Mouse (Mus musculus): ENCODE measurements around the gene Cnppd1. TPM values are rescaled to one million over a fixed set of nuclear protein-coding genes. Genes with fewer than 3 reads are reported as not detected.

Cnppd1 gene
- polyA plus RNA-seq, 1 experiment, result 44.3 TPM

DNA sequence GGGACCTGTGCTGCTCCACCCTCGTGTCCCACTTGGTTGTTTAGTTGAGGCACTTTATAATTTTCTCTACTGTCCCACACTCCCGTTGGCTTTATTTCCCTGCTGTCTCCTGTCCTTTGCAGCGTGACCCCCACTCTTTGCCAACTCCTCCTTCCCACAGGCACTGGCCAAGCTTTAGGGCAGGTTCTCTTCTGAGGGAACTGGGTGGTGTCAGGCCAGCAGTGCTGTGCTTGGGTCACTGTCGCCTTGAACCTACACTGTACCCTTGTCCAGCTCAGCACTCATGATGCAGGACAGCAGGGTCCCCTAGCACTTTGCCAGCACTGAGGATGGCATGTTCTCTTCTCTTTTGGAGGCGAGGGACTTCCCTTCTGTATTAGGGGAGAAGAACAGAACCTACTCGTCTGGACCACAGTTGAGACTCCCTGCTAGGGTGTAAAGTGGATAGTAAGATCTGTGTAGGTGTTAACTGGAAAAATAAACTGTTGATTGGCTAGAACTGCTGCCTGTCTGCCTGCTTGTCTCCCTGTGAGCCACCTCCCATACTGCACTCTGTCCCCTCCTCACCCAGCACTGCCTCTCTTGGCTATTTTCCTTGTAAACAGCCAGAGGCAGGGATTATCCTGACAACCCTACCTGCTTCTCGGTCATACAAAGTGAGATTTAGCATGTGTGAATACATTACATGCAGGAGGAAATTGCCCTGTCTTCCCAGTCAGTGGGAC lies 5.1 kb upstream of the Cnppd1 start:
- H3K36me3 ChIP-seq (ENCODE audit: control insufficient read depth, insufficient read depth, low read length), result peaks cover 5% of the 10 kb centered on the region
- H3K27me3 ChIP-seq (ENCODE audit: control insufficient read depth, insufficient read depth, low read length), result no peaks in the 10 kb centered on the region
- H3K27ac ChIP-seq (ENCODE audit: control insufficient read depth, insufficient read depth, low read depth, low read length), result no peak overlapping the region
- no peak overlapping the region for H3K4me3 ChIP-seq (ENCODE audit: control insufficient read depth, low read depth, low read length)
- no peak for TF ChIP-seq CTCF (IDR thresholded peaks at IDR 0.05; ENCODE audit: control insufficient read depth, insufficient read depth, insufficient replicate concordance, low read depth, low read length)
- TF ChIP-seq POLR2A (IDR thresholded peaks at IDR 0.05; ENCODE audit: control insufficient read depth, low read depth, low read length), result no peak
- H3K4me1 ChIP-seq (ENCODE audit: control insufficient read depth, insufficient read depth, low read length), result peaks cover 6% of the 10 kb centered on the region

GRCm38 (mm10) chr1:75145589-75145988 lies 3.1 kb upstream of the Cnppd1 start:
- Histone ChIP-seq H3K4me3 (ENCODE audit: control insufficient read depth, low read depth, low read length) (no peak overlapping the region), H3K27me3 (ENCODE audit: control insufficient read depth, insufficient read depth, low read length) (no peaks in the 10 kb centered on the region), H3K4me1 (ENCODE audit: control insufficient read depth, insufficient read depth, low read length) (peaks cover 11% of the 10 kb centered on the region), H3K27ac (ENCODE audit: control insufficient read depth, insufficient read depth, low read depth, low read length) (no peak overlapping the region), H3K36me3 (ENCODE audit: control insufficient read depth, insufficient read depth, low read length) (peaks cover 5% of the 10 kb centered on the region)
- TF ChIP-seq CTCF (IDR thresholded peaks at IDR 0.05; ENCODE audit: control insufficient read depth, insufficient read depth, insufficient replicate concordance, low read depth, low read length) (no peak), POLR2A (IDR thresholded peaks at IDR 0.05; ENCODE audit: control insufficient read depth, low read depth, low read length) (no peak)

DNA sequence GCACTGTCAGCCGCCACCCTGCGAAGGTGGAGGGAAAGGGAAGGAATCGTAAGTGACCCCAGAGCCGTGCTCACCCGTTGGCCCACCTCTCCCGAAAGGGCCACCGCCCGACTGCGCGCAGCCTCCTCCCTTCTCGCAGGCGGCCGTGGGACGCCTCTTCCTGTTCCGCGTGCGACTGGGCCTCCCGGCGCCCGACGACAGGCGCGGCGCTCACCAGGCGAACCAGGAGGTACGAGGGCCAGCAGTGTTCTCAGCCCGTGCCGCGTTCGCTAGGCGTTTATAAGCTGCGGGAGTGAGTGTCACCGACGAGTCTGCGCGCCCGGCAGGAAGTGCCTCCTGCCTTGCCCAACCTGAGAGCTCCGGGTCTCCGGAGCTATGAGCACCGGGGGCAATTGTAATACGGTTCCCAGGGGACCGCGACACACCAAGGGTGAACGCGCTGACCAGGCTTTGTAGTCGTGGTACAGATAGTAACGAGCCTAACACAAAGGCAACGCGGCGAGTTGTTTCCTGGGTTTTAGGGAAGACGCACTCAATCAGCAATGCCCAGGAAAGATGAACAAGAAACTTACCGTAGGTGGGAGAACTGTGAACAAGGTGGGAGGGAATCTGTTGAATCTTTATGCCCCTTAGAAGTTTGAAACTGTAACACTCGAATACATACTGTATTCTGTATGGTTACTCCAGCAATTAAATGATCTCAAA lies 873 bp downstream of the Cnppd1 start:
- Histone ChIP-seq H3K27ac (ENCODE audit: control insufficient read depth, insufficient read depth, low read depth, low read length) (peak overlapping the region; percentile 95), H3K4me3 (ENCODE audit: control insufficient read depth, low read depth, low read length) (peak overlapping the region; percentile 87), H3K27me3 (ENCODE audit: control insufficient read depth, insufficient read depth, low read length) (no peaks in the 10 kb centered on the region), H3K4me1 (ENCODE audit: control insufficient read depth, insufficient read depth, low read length) (peaks cover 11% of the 10 kb centered on the region), H3K36me3 (ENCODE audit: control insufficient read depth, insufficient read depth, low read length) (peaks cover 1% of the 10 kb centered on the region; the same call in 1 of the 2 replicates)
- TF ChIP-seq POLR2A (IDR thresholded peaks at IDR 0.05; ENCODE audit: control insufficient read depth, low read depth, low read length), result no peak
- TF ChIP-seq CTCF (IDR thresholded peaks at IDR 0.05; ENCODE audit: control insufficient read depth, insufficient read depth, insufficient replicate concordance, low read depth, low read length), result peak; percentile 19; the same call in 1 of the 2 replicates

DNA sequence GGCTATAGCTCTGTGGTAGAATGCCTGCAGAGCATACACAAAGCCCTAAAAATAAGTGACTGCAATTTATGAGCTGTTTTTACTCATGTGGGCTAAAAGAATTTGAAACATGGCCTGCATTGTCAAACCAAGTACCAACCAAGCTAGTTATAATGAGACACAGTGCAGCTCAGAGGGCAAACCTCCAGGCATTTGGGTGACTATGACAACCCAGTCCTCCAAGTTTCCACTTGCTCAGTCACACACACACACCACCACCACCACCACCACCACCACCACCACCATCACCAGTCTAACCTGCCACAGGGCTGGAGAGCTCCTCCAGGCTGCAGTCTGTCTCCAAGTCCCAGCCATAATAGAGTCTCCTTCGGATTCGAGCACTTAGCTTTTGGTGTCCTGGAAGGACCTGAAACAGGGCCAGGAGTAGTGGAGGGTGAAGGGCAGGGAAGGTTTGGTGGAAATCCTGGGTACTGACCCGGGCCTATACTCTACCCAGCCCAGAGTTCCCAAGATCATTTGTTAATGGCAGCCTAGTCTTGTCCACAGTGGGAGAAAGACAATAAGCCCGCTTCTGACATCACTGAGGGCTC lies 1.8 kb downstream of the Cnppd1 start:
- Histone ChIP-seq H3K27ac (ENCODE audit: control insufficient read depth, insufficient read depth, low read depth, low read length) (peak overlapping the region; percentile 95), H3K36me3 (ENCODE audit: control insufficient read depth, insufficient read depth, low read length) (no peaks in the 10 kb centered on the region)
- no peak for TF ChIP-seq CTCF (IDR thresholded peaks at IDR 0.05; ENCODE audit: control insufficient read depth, insufficient read depth, insufficient replicate concordance, low read depth, low read length)
- no peak for TF ChIP-seq POLR2A (IDR thresholded peaks at IDR 0.05; ENCODE audit: control insufficient read depth, low read depth, low read length)

GRCm38 (mm10) chr1:75138448-75138847 lies 4.1 kb downstream of the Cnppd1 start:
- Histone ChIP-seq H3K4me1 (ENCODE audit: control insufficient read depth, insufficient read depth, low read length) (peaks cover 6% of the 10 kb centered on the region), H3K4me3 (ENCODE audit: control insufficient read depth, low read depth, low read length) (no peak overlapping the region), H3K27ac (ENCODE audit: control insufficient read depth, insufficient read depth, low read depth, low read length) (no peak overlapping the region), H3K27me3 (ENCODE audit: control insufficient read depth, insufficient read depth, low read length) (no peaks in the 10 kb centered on the region), H3K36me3 (ENCODE audit: control insufficient read depth, insufficient read depth, low read length) (no peaks in the 10 kb centered on the region)
- no peak for TF ChIP-seq POLR2A (IDR thresholded peaks at IDR 0.05; ENCODE audit: control insufficient read depth, low read depth, low read length)
- TF ChIP-seq CTCF (IDR thresholded peaks at IDR 0.05; ENCODE audit: control insufficient read depth, insufficient read depth, insufficient replicate concordance, low read depth, low read length), result no peak

More for the DNA sequence above, 1.8 kb downstream of the Cnppd1 start:
- Histone ChIP-seq H3K4me1 (ENCODE audit: control insufficient read depth, insufficient read depth, low read length) (peaks cover 11% of the 10 kb centered on the region), H3K4me3 (ENCODE audit: control insufficient read depth, low read depth, low read length) (peak overlapping the region; percentile 87), H3K27me3 (ENCODE audit: control insufficient read depth, insufficient read depth, low read length) (no peaks in the 10 kb centered on the region)

- Histone ChIP-seq H3K4me1 (ENCODE audit: control insufficient read depth, insufficient read depth, low read length) (peaks cover 4% of the 10 kb centered on the region), H3K36me3 (ENCODE audit: control insufficient read depth, insufficient read depth, low read length) (no peaks in the 10 kb centered on the region), H3K4me3 (ENCODE audit: control insufficient read depth, low read depth, low read length) (no peak overlapping the region), H3K27ac (ENCODE audit: control insufficient read depth, insufficient read depth, low read depth, low read length) (no peak overlapping the region), H3K27me3 (ENCODE audit: control insufficient read depth, insufficient read depth, low read length) (no peaks in the 10 kb centered on the region)
- TF ChIP-seq CTCF (IDR thresholded peaks at IDR 0.05; ENCODE audit: control insufficient read depth, insufficient read depth, insufficient replicate concordance, low read depth, low read length) (no peak), POLR2A (IDR thresholded peaks at IDR 0.05; ENCODE audit: control insufficient read depth, low read depth, low read length) (no peak)
Measured at GRCm38 (mm10) chr1:75136730-75137129, 5.8 kb downstream of the Cnppd1 start.

GRCm38 (mm10) chr1:75136293-75136692 lies 6.2 kb downstream of the Cnppd1 start:
- Histone ChIP-seq H3K4me1 (ENCODE audit: control insufficient read depth, insufficient read depth, low read length) (peaks cover 4% of the 10 kb centered on the region), H3K27ac (ENCODE audit: control insufficient read depth, insufficient read depth, low read depth, low read length) (no peak overlapping the region), H3K36me3 (ENCODE audit: control insufficient read depth, insufficient read depth, low read length) (no peaks in the 10 kb centered on the region), H3K27me3 (ENCODE audit: control insufficient read depth, insufficient read depth, low read length) (no peaks in the 10 kb centered on the region), H3K4me3 (ENCODE audit: control insufficient read depth, low read depth, low read length) (no peak overlapping the region)
- TF ChIP-seq CTCF (IDR thresholded peaks at IDR 0.05; ENCODE audit: control insufficient read depth, insufficient read depth, insufficient replicate concordance, low read depth, low read length), result no peak
- no peak for TF ChIP-seq POLR2A (IDR thresholded peaks at IDR 0.05; ENCODE audit: control insufficient read depth, low read depth, low read length)
